Mouse (Mus musculus) heart, embryonic 10.5 days (tissue): ENCODE data around the gene Il21r. TPM values are rescaled to one million over a fixed set of nuclear protein-coding genes. Genes with fewer than 3 reads are reported as not detected.

Experiments used
- DNase-seq: peaks from one replicate; pipeline ENCODE4 v3.0.0-alpha.2; 2017; ENCODE audit warnings: low spot score
- H3K27ac ChIP-seq: fragments of 300-500 bp; sonication (generic); 2 replicates; pipeline ENCODE4 v1.5.1; 2016; ENCODE audit warnings: mild to moderate bottlenecking
- H3K27me3 ChIP-seq: fragments of 300-500 bp; sonication (generic); 2 replicates; pipeline ENCODE4 v1.6.1; 2016; ENCODE audit warnings: mild to moderate bottlenecking; ENCODE audit not compliant: poor library complexity, insufficient read depth, severe bottlenecking
- H3K36me3 ChIP-seq: fragments of 300-500 bp; sonication (generic); 2 replicates; pipeline ENCODE4 v1.6.1; 2016; ENCODE audit warnings: mild to moderate bottlenecking, moderate library complexity
- H3K4me1 ChIP-seq: fragments of 300-500 bp; sonication (generic); 2 replicates; pipeline ENCODE4 v1.6.1; 2016; ENCODE audit warnings: mild to moderate bottlenecking
- H3K4me3 ChIP-seq: fragments of 300-500 bp; sonication (generic); 2 replicates; pipeline ENCODE4 v1.5.1; 2016; ENCODE audit warnings: mild to moderate bottlenecking, moderate library complexity
- H3K9me3 ChIP-seq: fragments of 300-500 bp; sonication (generic); 2 replicates; pipeline ENCODE4 v1.6.1; 2016; ENCODE audit warnings: mild to moderate bottlenecking, moderate library complexity
- WGBS: fragments of 180-500 bp; shearing (Covaris S2); methylation state at CpG from one replicate; pipeline ENCODE4 v1.1.7; 2016; 5-methylcytosine and 5-hydroxymethylcytosine counted together
- polyA plus RNA-seq: library from polyadenylated mRNA; unstranded; fragments of >200 nt; fragmentation: Nextera tagmentation; extraction: Ambion mirVana; gene quantifications from 2 replicates; pipeline ENCODE4 v1.2.1, GENCODE M21; 2016

Il21r gene
- polyA plus RNA-seq, 1 experiment from 2014 or later: 0.11 TPM

GRCm38 (mm10) chr7:125608183-125608688, 5.0 kb downstream of the Il21r start:
- Histone ChIP-seq H3K27ac (no peak overlapping the region), H3K9me3 (no peaks in the 10 kb centered on the region), H3K4me1 (peaks cover 18% of the 10 kb centered on the region), H3K27me3 (peaks cover 12% of the 10 kb centered on the region; the same call in 1 of the 2 replicates), H3K36me3 (no peaks in the 10 kb centered on the region), H3K4me3 (no peak overlapping the region)
- 81% methylated on average over 4 of the region's 4 CpGs for WGBS
- no peak for DNase-seq

GRCm38 (mm10) chr7:125613579-125613978, 10.3 kb downstream of the Il21r start:
- H3K4me1 ChIP-seq: no peaks in the 10 kb centered on the region
- no peaks in the 10 kb centered on the region for H3K36me3 ChIP-seq
- H3K27ac ChIP-seq: no peak overlapping the region
- H3K9me3 ChIP-seq: no peaks in the 10 kb centered on the region
- DNase-seq: peak; percentile 71
- no peak overlapping the region for H3K4me3 ChIP-seq
- WGBS: 79% methylated on average over 5 of the region's 5 CpGs
- H3K27me3 ChIP-seq: no peaks in the 10 kb centered on the region

DNA sequence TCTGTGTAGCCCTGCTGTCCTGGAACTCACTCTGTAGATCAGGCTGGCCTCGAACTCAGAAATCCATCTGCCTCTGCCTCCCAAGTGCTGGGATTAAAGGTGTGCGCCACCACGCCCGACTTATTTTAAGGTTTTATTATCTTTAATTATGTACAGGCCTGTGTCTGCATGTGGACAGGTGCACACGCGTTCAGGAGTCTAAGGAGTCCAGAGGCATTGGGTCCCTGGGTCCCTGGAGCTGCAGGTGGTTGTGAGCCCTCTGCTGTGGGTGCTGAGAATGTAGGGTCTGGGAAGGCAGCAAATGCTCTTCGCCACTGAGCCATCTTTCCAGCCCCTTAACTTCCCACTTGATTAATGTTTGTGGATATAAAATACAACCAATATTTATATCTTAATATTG, 12.2 kb downstream of the Il21r start:
- WGBS: 88% methylated on average over 7 of the region's 7 CpGs
- H3K36me3 ChIP-seq: no peaks in the 10 kb centered on the region

GRCm38 (mm10) chr7:125618016-125618415, 14.8 kb downstream of the Il21r start:
- no peaks in the 10 kb centered on the region for H3K36me3 ChIP-seq
- 78% methylated on average over 7 of the region's 7 CpGs for WGBS
- H3K27ac ChIP-seq: no peak overlapping the region
- no peaks in the 10 kb centered on the region for H3K27me3 ChIP-seq
- H3K4me1 ChIP-seq: no peaks in the 10 kb centered on the region
- no peak for DNase-seq
- H3K4me3 ChIP-seq: no peak overlapping the region
- H3K9me3 ChIP-seq: no peaks in the 10 kb centered on the region

More for the DNA sequence above, 12.2 kb downstream of the Il21r start:
- Histone ChIP-seq H3K27ac (no peak overlapping the region), H3K4me3 (no peak overlapping the region), H3K27me3 (no peaks in the 10 kb centered on the region), H3K9me3 (no peaks in the 10 kb centered on the region), H3K4me1 (no peaks in the 10 kb centered on the region)
- DNase-seq: peak; percentile 63

DNA sequence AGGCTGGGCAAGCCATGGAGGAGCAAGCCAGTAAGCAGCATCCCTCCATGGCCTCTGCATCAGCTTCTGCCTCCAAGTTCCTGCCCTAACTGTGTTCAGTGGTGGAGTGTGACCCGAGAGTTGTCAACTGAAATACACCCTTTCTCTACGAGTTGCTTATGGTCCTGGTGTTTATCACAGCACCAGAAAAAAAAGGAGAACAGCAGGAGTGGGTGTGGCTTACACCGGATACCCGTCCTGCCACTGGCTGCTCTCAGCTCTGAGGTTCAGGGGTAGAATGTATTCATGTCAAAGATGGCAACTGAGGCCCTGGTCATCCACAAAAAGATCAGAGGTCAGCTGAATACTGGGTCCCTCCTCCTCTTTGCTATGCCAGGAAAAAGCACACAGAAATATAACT, 16.8 kb downstream of the Il21r start:
- WGBS: 72% methylated on average over 4 of the region's 4 CpGs
- Histone ChIP-seq H3K4me1 (peaks cover 7% of the 10 kb centered on the region), H3K27ac (no peak overlapping the region), H3K4me3 (no peak overlapping the region), H3K27me3 (no peaks in the 10 kb centered on the region), H3K36me3 (no peaks in the 10 kb centered on the region), H3K9me3 (no peaks in the 10 kb centered on the region)
- DNase-seq: no peak

GRCm38 (mm10) chr7:125622741-125623685, 19.8 kb downstream of the Il21r start:
- no peaks in the 10 kb centered on the region for H3K9me3 ChIP-seq
- H3K36me3 ChIP-seq: no peaks in the 10 kb centered on the region
- H3K27ac ChIP-seq: no peak overlapping the region
- H3K27me3 ChIP-seq: no peaks in the 10 kb centered on the region
- DNase-seq: no peak
- WGBS: 56% methylated on average over 7 of the region's 7 CpGs
- H3K4me3 ChIP-seq: no peak overlapping the region
- peaks cover 17% of the 10 kb centered on the region for H3K4me1 ChIP-seq

DNA sequence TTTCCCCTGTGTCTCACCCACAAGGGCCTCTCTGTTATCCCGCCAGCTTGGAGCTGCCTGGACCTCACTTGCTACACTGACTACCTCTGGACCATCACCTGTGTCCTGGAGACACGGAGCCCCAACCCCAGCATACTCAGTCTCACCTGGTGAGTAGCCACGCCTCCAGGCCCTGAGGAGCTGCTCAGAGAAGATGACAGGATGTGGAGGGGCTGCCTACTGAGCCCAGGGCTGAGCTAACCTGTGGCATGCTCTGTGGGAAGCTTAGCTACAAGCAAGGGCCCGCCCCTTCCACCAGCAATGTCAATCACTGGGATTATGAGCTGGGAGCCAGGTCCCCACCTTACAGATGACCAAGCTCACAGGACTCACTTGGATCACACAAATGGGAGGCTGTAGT, 22.0 kb downstream of the Il21r start:
- Histone ChIP-seq H3K27ac (0 out of 2 replicates have a peak overlapping the region, but pooled peaks have one; percentile 50), H3K36me3 (no peaks in the 10 kb centered on the region), H3K4me1 (peaks cover 19% of the 10 kb centered on the region), H3K9me3 (no peaks in the 10 kb centered on the region), H3K27me3 (no peaks in the 10 kb centered on the region), H3K4me3 (no peak overlapping the region)
- DNase-seq: no peak
- 66% methylated on average over 4 of the region's 4 CpGs for WGBS

DNA sequence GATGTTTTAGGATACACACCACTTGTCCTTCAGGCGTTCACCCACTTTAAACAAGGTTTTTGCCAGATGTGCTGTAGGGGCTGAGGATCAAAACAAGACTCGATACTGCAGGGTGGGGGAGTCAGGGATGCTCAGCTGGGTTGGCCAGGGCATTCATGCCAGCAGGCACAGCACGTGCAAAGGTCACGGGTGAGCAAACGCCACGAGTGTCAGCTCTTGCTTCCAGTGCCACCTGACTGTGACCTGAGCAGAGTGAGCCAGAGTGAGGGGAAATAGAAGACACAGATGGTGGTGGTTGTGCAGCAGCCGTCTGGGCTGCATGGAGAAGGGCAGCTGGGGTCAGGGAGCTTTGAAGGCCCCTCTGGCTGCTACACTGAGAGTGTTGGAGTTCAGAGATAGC, 22.6 kb downstream of the Il21r start:
- WGBS: 65% methylated on average over 7 of the region's 7 CpGs

DNA sequence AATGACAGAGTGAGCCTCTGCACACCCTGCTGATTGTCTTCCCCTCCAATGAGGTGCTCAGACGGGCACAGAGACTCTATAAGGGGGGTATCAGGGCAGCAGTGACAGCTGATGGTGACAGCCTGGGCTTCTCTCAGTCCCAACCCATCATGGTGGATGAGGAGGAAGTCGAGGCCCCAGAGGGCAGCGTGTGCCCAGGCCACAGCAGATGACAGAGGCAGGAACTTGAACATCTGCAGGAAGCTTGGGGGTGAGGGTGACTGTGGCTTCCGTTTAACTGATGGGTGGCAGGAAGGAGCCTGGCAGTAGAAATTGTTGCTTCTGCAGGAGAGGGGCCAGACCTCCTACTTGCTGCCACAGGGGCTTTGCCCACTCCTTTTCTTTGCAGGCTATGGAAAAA, 27.1 kb downstream of the Il21r start:
- H3K27ac ChIP-seq: 0 out of 2 replicates have a peak overlapping the region, but pooled peaks have one; percentile 12
- WGBS: 58% methylated on average over 4 of the region's 4 CpGs
- no peaks in the 10 kb centered on the region for H3K27me3 ChIP-seq
- no peak for DNase-seq
- no peaks in the 10 kb centered on the region for H3K9me3 ChIP-seq
- H3K4me1 ChIP-seq: peaks cover 30% of the 10 kb centered on the region
- no peaks in the 10 kb centered on the region for H3K36me3 ChIP-seq
- no peak overlapping the region for H3K4me3 ChIP-seq

More for the DNA sequence above, 22.6 kb downstream of the Il21r start:
- Histone ChIP-seq H3K9me3 (no peaks in the 10 kb centered on the region), H3K27me3 (no peaks in the 10 kb centered on the region), H3K4me1 (peaks cover 21% of the 10 kb centered on the region), H3K36me3 (no peaks in the 10 kb centered on the region), H3K27ac (no peak overlapping the region), H3K4me3 (no peak overlapping the region)
- no peak for DNase-seq

- no peaks in the 10 kb centered on the region for H3K9me3 ChIP-seq
Measured at GRCm38 (mm10) chr7:125630989-125631388, 27.8 kb downstream of the Il21r start.

DNA sequence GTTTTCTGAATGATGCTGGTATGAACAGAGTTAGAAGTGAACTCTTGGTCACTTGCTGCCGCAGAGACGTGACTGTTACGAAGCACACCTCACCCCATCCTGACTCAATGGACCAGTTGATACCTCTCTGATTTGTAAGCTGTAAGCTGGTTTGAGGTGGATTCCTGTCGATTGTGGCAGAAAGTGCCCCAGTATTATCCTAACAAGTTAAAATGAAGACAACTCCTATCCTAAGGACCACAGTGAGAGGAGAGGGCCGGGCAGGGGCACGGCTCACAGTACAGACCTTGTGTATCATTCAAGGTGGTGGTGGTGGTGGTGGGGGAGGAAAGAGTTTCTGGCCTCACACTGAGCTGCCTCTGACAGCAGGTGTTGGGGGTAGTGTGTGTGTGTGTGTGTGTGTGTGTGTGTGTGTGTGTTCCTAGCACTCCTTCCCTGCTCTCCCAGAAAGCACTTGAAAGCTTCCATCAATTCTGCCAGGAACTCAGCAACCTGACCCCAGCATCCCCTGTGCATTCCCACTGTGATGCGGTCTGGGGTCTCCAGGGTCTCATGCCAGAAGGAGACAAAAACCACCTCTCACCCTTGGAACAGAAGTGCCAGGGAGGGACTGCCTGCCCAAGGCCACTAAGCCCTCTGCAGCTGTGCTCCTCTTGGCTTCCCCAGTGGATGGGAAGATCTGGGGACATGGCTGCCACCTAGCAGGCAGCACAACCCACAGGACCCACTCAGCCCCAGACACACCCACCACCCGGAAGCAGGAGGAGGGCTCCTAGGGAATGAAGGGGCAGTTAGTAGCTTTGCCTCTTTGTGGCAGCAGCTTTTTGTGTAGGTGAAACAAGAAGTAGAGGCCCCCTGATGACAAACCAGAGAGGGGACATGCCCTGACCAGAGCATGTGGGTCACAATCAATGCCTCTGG, 34.3 kb downstream of the Il21r start:
- Histone ChIP-seq H3K27ac (0 out of 2 replicates have a peak overlapping the region, but pooled peaks have one; percentile 29), H3K4me3 (no peak overlapping the region), H3K27me3 (no peaks in the 10 kb centered on the region), H3K9me3 (no peaks in the 10 kb centered on the region), H3K36me3 (peaks cover 35% of the 10 kb centered on the region), H3K4me1 (peaks cover 26% of the 10 kb centered on the region)
- no peak for DNase-seq
- WGBS: 88% methylated on average over 8 of the region's 8 CpGs

More at GRCm38 (mm10) chr7:125630989-125631388, 27.8 kb downstream of the Il21r start:
- Histone ChIP-seq H3K4me3 (no peak overlapping the region), H3K36me3 (no peaks in the 10 kb centered on the region), H3K4me1 (peaks cover 34% of the 10 kb centered on the region), H3K27ac (no peak overlapping the region), H3K27me3 (no peaks in the 10 kb centered on the region)
- 72% methylated on average over 3 of the region's 3 CpGs for WGBS
- no peak for DNase-seq

DNA sequence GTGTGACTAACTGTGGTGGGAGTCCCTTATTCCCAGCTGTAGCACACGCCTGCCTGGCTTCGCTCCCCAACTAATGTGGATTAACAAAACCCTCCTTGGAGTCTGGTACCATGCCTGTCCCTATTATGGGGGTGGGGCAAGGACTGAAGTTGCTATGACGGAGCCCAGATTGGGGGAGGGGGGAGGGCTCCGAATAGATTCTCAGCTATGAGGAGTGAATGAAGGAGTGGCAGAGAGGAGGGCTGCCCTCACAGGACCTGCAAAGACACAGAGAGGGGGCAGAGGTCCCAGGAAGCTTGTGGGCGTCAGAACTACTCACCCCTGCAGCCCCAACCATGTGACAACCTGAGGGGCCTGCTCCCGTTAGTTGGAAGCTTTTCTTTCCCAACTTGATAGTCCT, 35.1 kb downstream of the Il21r start:
- Histone ChIP-seq H3K9me3 (no peaks in the 10 kb centered on the region), H3K4me1 (peaks cover 22% of the 10 kb centered on the region), H3K27ac (no peak overlapping the region), H3K36me3 (peaks cover 44% of the 10 kb centered on the region), H3K4me3 (no peak overlapping the region), H3K27me3 (no peaks in the 10 kb centered on the region)
- no peak for DNase-seq
- WGBS: 79% methylated on average over 6 of the region's 6 CpGs
